Mouse (Mus musculus) splenic B cell, adult 2 months (primary cell): ENCODE measurements around the gene Sh3rf3.

Experiments
- DNase-seq: peaks from one replicate; pipeline ENCODE4 v3.0.0-alpha.2; 2011; ENCODE audit warnings: low read depth, low spot score
- H3K27me3 ChIP-seq: 2 replicates; pipeline ENCODE4 v1.6.1; 2012; ENCODE audit warnings: mild to moderate bottlenecking, low read length, moderate library complexity, mixed read lengths; ENCODE audit not compliant: control insufficient read depth, poor library complexity, insufficient read depth, severe bottlenecking
- H3K36me3 ChIP-seq: 2 replicates; pipeline ENCODE4 v1.6.1; 2012; ENCODE audit warnings: mild to moderate bottlenecking, low read length, moderate library complexity, mixed read lengths; ENCODE audit not compliant: control insufficient read depth, poor library complexity, insufficient read depth, severe bottlenecking

Sh3rf3 gene

DNA sequence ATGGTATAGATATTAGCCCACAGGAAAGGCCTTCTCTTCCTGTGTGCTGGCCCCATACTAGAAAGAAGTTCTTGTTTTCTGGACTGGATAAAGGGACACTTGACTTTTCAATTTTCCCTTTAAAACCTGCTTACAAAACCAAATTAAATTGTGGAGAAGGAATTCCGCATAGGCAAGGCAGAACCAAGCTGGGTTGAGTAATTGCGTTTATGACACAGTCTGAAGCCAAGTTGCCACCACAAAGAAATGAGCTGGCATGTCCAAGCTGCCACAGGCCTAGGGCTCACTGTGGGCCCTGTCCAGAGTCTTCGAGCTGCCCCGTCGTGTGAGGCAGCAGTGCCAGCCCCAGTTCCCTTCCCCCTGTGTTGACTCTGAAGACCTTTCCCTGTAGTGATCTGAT is 156.2 kb downstream of the Sh3rf3 start:
- Histone ChIP-seq H3K27me3 (no peaks in the 10 kb centered on the region), H3K36me3 (no peaks in the 10 kb centered on the region)
- DNase-seq, result no peak

DNA sequence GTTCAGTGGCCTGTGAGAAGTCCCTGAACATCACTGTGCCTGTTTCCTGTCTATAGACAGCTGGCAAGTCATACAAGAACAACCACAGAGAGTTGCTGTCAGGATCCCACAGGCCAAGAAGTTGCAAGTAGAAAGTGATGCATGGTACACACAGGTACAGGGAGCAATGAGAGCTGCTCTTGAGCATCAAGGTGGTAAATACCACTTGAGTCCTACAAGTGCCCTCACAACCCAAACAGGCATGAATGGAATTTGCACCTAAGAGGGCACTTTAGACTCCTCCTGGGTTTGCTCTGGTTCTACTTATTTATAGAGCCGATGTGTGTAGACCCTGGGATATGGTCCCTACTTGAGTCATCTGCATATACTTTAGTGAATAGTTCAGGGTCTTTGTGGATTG is 159.0 kb downstream of the Sh3rf3 start:
- H3K27me3 ChIP-seq, result no peaks in the 10 kb centered on the region
- no peaks in the 10 kb centered on the region for H3K36me3 ChIP-seq
- no peak for DNase-seq

DNA sequence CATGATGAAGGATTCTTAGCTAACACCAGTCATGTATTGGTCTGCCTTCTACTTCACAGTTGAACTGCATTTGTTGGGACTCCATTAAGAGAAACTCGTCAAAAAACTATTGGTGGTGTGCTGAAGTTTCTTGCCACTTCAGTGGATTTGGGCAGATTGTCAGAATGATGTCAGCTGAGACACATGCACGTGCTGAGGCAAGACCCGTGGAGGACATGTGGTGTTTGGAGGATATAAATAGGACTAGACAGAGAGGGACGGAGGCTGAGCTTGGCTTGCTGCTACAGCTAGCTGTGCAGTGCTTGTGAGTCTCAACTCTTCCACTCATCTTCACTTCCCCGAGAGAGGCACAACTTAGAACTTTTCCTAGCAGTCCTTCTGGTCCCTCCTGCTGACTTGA is 161.0 kb downstream of the Sh3rf3 start:
- H3K27me3 ChIP-seq, result no peaks in the 10 kb centered on the region
- DNase-seq, result no peak
- no peaks in the 10 kb centered on the region for H3K36me3 ChIP-seq

DNA sequence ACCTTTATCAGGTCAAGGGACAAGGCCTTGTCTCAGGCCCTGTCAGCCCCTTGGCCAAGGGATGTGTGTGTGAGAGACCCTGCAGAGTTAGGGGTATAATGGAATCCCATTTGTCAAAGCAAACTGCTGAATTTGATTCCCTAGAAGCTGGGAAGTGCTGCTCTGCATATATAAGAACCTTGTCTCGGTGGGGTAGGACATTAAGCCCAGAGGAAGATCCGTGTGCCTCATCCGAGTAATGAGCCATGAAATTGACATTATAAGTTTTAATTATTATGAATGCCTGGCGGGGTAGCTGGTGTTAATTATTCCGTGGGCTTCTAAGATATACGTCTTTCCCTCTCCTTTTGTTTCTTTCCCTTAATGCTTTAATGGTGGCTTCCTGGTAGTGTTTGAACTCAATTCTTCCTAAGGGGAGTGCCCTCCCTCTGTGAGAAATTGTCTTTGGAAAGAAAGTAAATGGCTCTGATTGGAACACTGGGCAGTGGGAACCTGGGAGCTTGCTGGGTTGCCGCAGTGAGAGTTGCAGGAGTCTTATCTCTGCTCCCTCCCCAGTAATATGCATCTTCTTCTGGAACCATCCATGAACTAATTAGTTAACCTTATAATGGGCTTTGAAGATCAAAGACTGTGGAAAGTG is 166.3 kb downstream of the Sh3rf3 start:
- H3K27me3 ChIP-seq, result no peaks in the 10 kb centered on the region
- no peak for DNase-seq
- no peaks in the 10 kb centered on the region for H3K36me3 ChIP-seq

DNA sequence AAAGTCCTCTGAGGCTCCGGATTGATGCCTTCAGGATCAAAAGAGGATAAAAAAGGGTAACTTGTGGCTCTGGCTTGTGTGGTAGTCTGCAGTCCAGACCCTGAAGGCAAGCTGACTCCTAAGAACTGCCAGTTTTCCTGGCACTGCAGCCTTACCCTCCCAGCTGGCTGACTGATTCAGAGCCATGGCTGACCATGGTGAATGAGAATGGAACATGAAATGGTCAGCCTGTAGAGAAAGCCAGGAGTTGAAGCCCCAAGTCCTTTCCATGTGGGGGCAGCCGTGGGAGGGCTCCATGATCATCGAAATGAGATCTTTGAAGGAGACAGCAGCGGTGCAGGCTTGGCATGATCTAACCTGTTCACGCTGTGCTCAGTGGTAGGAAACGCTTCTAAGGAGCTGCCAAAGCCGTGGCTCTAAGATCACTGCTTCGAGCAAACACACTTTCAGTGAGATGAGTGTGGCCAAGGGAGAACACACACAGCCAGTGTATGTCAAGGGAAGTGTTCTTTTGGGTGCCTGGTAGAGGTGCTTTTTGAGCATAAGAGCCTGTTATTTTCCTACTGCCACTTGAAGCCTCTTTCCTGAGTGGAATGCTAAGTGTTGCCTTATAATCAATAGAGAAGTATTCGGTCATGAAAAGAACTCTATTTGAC is 168.6 kb downstream of the Sh3rf3 start:
- Histone ChIP-seq H3K36me3 (no peaks in the 10 kb centered on the region), H3K27me3 (no peaks in the 10 kb centered on the region)
- no peak for DNase-seq

DNA sequence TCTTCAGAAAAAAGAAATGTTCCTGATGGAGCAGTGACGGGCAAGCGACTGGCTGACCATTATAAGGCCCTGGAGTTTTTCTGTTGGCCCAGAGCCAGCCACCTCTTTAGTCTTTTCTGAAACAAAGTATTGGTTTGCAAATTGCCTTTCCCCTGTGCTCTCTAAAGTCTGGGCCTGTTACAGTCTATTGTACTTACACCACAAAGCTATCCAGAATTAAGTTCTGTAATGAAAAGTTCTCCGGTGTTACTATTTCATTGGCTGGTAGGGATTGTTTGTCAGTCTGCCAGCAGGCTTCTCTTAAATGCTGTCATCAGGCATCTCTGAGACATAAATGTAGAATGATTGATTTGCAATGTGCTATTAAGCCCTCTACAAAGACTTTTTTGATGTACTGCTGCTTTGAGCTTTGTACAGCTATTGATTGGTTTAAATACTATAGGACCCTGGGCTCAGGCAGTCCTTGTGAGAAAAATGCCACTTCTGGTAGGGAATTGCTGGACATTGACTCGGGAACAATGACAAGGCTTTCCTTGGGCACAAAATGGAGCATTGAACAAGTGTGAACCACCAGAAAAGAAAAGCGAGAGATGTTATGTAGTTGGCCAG is 169.5 kb downstream of the Sh3rf3 start:
- no peaks in the 10 kb centered on the region for H3K36me3 ChIP-seq
- no peak for DNase-seq
- no peaks in the 10 kb centered on the region for H3K27me3 ChIP-seq

DNA sequence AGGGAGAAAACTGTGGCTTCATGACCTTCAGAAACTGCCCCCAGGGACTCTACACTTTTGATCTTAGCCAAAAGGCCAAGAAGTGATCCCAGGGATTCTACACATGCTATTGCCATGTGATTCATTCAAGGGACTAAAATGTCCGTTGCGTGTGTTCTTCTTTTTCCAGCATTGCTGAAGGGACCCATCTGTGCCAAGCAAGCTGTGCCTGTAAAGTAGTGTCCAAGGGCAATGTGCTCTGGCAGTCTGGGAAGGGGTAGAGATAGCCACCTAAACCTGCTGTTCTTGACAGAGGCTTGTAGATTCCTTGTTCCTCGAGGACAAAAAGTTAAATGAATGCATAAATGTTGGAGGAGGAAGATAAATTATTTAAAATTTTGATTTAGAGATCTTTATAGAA is 178.5 kb downstream of the Sh3rf3 start:
- no peaks in the 10 kb centered on the region for H3K27me3 ChIP-seq
- DNase-seq, result no peak
- H3K36me3 ChIP-seq, result no peaks in the 10 kb centered on the region

DNA sequence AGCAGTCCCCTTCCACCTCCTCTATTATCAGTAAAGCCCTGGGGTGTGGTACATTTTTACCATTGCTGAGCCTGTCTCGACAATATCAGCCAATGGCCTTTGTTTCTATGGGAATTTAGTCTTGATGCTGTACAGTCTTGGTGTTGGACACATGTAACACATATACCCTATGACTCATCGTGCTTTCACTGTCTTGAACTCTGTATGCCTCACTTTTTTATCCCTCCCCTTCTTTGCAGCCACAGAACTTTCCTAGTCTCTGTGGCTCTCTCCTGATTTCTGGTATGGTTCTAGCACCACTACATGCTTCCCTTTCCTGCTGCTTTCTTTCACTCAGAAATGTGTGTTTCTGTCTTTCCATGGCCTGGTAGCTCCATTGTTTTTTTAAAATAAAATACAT is 181.6 kb downstream of the Sh3rf3 start:
- no peak for DNase-seq
- Histone ChIP-seq H3K27me3 (no peaks in the 10 kb centered on the region), H3K36me3 (no peaks in the 10 kb centered on the region)

DNA sequence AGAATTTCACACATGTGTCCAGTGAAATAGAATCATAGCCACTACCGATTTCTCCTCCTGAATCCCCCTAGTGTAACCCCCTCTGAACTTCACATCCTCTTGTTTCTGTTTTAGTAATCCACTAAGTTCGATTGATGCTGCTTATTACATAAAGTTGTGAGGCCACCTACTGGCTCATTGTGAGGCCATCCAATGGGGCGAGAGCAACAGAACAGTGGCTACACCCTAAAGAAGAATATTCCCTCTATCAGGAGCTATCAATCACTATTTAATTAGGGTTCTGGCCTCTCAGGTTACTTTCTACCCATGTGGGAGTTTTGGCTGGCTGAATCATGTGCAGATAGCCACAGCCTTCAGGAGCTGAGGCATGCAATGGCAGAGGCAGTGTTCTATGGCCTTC is 182.0 kb downstream of the Sh3rf3 start:
- H3K36me3 ChIP-seq, result no peaks in the 10 kb centered on the region
- no peak for DNase-seq
- H3K27me3 ChIP-seq, result no peaks in the 10 kb centered on the region

DNA sequence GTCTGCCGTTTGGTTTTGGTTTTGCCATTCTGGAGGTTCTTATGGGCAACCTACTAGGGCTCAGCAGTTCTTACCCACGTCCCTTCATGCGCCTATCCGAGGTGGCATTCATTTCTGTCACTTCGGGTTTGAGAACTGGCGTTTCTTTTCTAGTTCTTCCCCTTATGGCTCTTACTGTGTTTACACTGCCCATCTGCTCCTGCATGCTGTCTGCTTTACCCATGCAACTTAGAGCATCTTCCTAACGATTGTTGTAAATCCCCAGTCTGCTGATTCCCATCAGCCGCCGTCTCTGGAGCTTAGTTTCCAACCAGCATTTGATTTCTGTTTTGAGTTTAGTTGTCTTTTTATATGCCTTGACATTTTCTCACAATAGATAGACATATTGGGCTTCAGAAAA is 189.2 kb downstream of the Sh3rf3 start:
- no peaks in the 10 kb centered on the region for H3K27me3 ChIP-seq
- no peak for DNase-seq
- H3K36me3 ChIP-seq, result no peaks in the 10 kb centered on the region

DNA sequence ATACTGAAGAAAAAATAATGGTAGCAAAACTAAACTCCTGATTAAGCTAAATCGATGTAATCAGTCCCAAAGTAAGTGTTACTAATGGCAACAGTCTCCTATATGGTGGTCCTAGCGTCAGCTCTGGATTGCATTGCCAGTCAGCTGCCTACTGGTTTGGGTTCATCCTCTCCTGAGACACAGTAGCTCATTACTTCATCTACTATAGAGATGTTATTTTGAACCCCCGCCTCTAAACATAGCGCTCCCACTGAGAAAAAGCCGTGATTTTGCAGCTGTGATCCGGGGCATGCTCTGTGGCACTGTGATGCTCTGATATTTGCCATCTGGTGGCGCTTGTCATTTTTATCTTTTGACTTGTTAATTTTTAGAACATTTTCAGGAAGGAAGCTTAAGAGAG is 198.3 kb downstream of the Sh3rf3 start:
- Histone ChIP-seq H3K36me3 (no peaks in the 10 kb centered on the region), H3K27me3 (no peaks in the 10 kb centered on the region)
- DNase-seq, result no peak

DNA sequence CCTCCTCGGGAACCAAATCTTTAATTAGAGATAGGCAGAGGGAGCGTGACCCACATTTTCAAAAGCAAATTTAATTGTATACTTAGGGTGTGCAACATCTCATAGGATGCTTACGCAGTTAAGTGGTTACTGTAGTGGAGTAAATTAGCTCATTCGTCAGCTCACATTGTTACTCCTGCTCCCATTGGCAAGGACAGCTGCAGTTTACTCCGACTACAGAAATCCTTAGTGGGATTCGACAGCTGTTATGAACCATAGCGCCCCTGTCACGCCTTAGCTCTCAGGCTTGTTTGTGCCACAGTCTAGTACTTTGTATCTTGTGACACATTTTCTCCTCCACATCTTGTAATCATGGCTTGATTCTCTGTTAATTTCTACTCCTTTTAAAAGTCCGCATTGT is 200.5 kb downstream of the Sh3rf3 start:
- H3K36me3 ChIP-seq, result no peaks in the 10 kb centered on the region
- no peak for DNase-seq

DNA sequence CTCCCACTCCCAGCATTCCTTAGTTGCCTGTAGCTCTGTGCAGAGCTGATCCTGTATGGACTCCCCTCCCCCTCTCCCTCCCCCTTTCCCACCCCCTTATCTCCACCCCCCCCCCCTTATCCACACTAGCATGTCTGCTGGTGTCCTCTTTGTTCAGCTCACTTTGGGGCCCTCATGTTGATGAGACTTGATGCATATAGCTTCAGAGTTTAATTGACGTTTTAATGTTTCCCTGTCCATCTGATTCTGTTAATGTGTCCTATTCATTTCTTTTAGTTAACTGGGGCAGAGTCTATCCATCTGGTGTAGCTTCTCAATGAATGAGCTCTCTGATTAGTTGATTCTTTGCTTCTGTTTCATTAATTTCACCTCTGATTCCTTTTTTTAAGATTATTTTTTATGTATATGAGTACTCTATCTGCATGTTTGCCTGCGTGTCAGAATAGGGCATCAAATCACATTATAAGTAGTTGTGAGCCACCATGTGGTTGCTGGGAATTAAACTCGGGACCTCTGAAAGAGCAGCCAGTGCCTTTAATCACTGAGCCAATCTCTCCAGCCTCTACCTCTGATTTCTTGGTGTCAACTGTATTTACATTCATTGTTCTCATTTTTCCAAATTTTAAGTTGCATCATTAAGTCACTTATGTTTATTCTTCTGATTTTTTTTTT is 206.3 kb downstream of the Sh3rf3 start:
- H3K27me3 ChIP-seq, result no peaks in the 10 kb centered on the region
- H3K36me3 ChIP-seq, result no peaks in the 10 kb centered on the region

More for the DNA sequence above, 200.5 kb downstream of the Sh3rf3 start:
- no peaks in the 10 kb centered on the region for H3K27me3 ChIP-seq

DNA sequence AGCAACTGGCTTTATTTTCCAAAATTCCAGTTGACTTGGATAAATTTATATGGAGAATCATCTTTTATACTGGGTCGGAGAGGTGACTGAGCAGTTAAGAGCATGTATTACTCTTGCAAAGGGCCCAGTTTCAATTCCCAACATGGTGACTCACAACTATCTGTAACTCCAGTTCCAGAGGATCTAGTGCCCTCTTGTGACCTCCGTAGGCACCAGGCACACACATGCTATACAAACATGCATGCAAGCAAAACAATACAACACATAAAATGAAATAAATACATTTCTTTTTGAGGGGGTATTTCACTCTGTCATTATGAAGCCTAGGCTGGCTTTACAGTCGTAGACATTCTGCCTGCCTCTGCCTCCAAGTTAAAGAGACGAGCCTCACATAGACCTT is 237.3 kb downstream of the Sh3rf3 start:
- Histone ChIP-seq H3K27me3 (no peaks in the 10 kb centered on the region), H3K36me3 (no peaks in the 10 kb centered on the region)
- DNase-seq, result no peak

More for the DNA sequence above, 206.3 kb downstream of the Sh3rf3 start:
- no peak for DNase-seq

DNA sequence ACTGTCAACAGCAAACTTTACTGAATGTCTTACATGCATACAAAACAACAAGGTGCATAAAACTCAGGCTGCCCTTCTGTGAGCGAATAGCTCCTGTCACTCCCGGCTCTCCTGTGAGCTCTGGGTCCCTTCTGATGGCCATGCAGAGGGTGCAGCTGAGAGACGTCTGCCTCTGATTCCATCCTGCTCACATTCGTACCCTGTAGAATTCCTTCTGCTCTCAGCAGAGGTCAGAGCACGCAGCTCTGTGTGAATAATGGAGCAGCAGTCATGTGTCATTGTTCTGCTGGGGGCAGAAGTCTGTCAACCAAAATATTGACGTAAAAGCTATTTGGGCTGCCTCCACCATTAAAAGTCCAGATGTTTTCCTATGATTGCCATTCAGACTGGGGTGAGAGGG is 243.1 kb downstream of the Sh3rf3 start:
- Histone ChIP-seq H3K27me3 (no peaks in the 10 kb centered on the region), H3K36me3 (no peaks in the 10 kb centered on the region)
- no peak for DNase-seq
